Mouse (Mus musculus) testis, adult 2 months (tissue): ENCODE measurements around the gene Ldha.

Source experiments
- CTCF ChIP-seq: fragments of 200-500 bp; IDR thresholded peaks from 2 replicates; pipeline ENCODE4 v1.5.1; 2012; ENCODE audit warnings: low read depth, mild to moderate bottlenecking, inconsistent platforms, low read length, moderate library complexity; ENCODE audit not compliant: control insufficient read depth, insufficient read depth, insufficient replicate concordance
- POLR2A ChIP-seq: fragments of 200-500 bp; IDR thresholded peaks from 2 replicates; pipeline ENCODE4 v1.6.1; 2012; ENCODE audit warnings: low read depth, mild to moderate bottlenecking, inconsistent platforms, low read length, moderate library complexity; ENCODE audit not compliant: control insufficient read depth

DNA sequence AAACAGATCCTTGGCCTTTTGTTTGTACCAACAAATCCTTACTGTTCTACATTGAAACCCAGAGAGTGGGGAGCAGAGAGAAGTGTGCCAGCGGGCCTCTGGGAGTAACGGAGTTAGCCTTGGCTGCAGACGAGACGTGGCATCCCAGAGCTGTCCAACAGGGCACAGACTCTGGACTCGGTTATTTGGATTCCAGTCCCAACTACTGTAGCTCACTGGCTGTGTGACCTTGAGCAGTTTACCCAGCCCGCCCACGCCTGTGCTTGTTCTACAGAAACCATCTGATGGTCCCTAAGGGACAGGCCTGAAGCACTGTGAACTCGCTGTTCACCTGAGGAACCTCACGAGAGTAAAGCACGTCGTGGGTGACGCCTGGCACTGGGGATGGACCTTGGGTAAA, 11.4 kb upstream of the Ldha start:
- TF ChIP-seq POLR2A = no peak
- no peak for TF ChIP-seq CTCF
